Mouse (Mus musculus): ENCODE results near the gene Eif4a3. TPM values are rescaled to one million over a fixed set of nuclear protein-coding genes. Genes with fewer than 3 reads are reported as not detected.
"Not testable (repeated sequence)": the region's sequence is repeated elsewhere in the genome, so short reads cannot be mapped to it uniquely, and the experiment has no call there.

Gene Eif4a3
- total RNA-seq, 1 experiment from 2014 or later, result 129 TPM

GRCm38 (mm10) chr11:119245543-119245942 is 54.3 kb downstream of the Eif4a3 start:
- not testable (repeated sequence) for DNase-seq

GRCm38 (mm10) chr11:119239480-119239879 is 60.4 kb downstream of the Eif4a3 start:
- DNase-seq, result no peak

Other genes with a start within 250 kb of the Eif4a3 start
- 100 and 121 TPM in 2 replicates for gene Cbx4, start 213.9 kb downstream of the Eif4a3 start, total RNA-seq (2021)
- gene Tbc1d16, start 71.6 kb downstream of the Eif4a3 start, total RNA-seq (2021), result 12.7 and 14.3 TPM in 2 replicates
- 0.29 and 1.7 TPM in 2 replicates for gene Ccdc40, start 71.5 kb downstream of the Eif4a3 start, total RNA-seq (2021)
- gene Gaa, start 32.2 kb downstream of the Eif4a3 start, total RNA-seq (2021), result 101 and 102 TPM in 2 replicates
- 0.30 and 0.38 TPM in 2 replicates for gene Card14, start 7.7 kb upstream of the Eif4a3 start, total RNA-seq (2021)
- gene Sgsh, start 55.4 kb upstream of the Eif4a3 start, total RNA-seq (2021), result 21.6 and 26.9 TPM in 2 replicates
- gene Slc26a11, start 55.5 kb upstream of the Eif4a3 start, total RNA-seq (2021), result 9.5 and 13.1 TPM in 2 replicates
- 36.8 and 46.2 TPM in 2 replicates for gene Rnf213, start 93.0 kb upstream of the Eif4a3 start, total RNA-seq (2021)
- gene Endov, start 191.3 kb upstream of the Eif4a3 start, total RNA-seq (2021), result 18.7 and 28.9 TPM in 2 replicates
- gene Nptx1, start 247.7 kb upstream of the Eif4a3 start, total RNA-seq (2021), result 2.1 and 2.9 TPM in 2 replicates

Measured in adrenal gland, postnatal 25 days (tissue).